Mouse (Mus musculus) kidney, postnatal 0 days (tissue): ENCODE measurements at regions not wholly inside any gene's neighbourhood (a gene's known extent, or its start where the extent isn't known, plus 50 kb on each side); places are given as distances from the start of the nearest gene placed in this dataset.

Experiments used
- ATAC-seq: fragments of 200-750 bp; cut with Nextera tagmentation; replicated peaks from 2 replicates; pipeline ENCODE4 v1.8.0; 2017; ENCODE audit warnings: low read depth, moderate number of reproducible peaks, moderate TSS enrichment, moderate library complexity; ENCODE audit not compliant: low FRiP score
- DNase-seq: peaks from one replicate; pipeline ENCODE4 v3.0.0-alpha.2; 2016; ENCODE audit warnings: low spot score
- H3K27ac ChIP-seq: fragments of 300-500 bp; sonication (generic); 2 replicates; pipeline ENCODE4 v1.5.1; 2014; ENCODE audit warnings: mild to moderate bottlenecking
- H3K27me3 ChIP-seq: fragments of 300-500 bp; sonication (generic); 2 replicates; pipeline ENCODE4 v1.6.1; 2014; ENCODE audit warnings: low read length, mixed read lengths; ENCODE audit not compliant: insufficient read depth
- H3K36me3 ChIP-seq: fragments of 300-500 bp; sonication (generic); 2 replicates; pipeline ENCODE4 v1.6.1; 2014; ENCODE audit warnings: low read length, mixed read lengths; ENCODE audit not compliant: insufficient read depth
- H3K4me1 ChIP-seq: fragments of 300-500 bp; sonication (generic); replicated peaks from 2 replicates; pipeline ENCODE4 v1.6.1; 2014; ENCODE audit warnings: antibody characterized with exemption, low read length, mixed read lengths; ENCODE audit not compliant: insufficient read depth
- H3K4me2 ChIP-seq: fragments of 300-500 bp; sonication (generic); 2 replicates; pipeline ENCODE4 v1.6.1; 2014; ENCODE audit warnings: mild to moderate bottlenecking, low read length, moderate library complexity, mixed read lengths
- H3K4me3 ChIP-seq: fragments of 300-500 bp; sonication (generic); replicated peaks from 2 replicates; pipeline ENCODE4 v1.5.1; 2014; ENCODE audit warnings: low read depth, low read length
- H3K9ac ChIP-seq: fragments of 300-500 bp; sonication (generic); 2 replicates; pipeline ENCODE4 v1.6.1; 2014; ENCODE audit warnings: low read depth, low read length
- H3K9me3 ChIP-seq: fragments of 300-500 bp; sonication (generic); replicated peaks from 2 replicates; pipeline ENCODE4 v1.6.1; 2016; ENCODE audit warnings: low read length, inconsistent platforms, mixed read lengths
- CTCF ChIP-seq: IDR thresholded peaks from 2 replicates; pipeline ENCODE4 v1.5.1; 2016; ENCODE audit warnings: antibody characterized with exemption, low read depth, mild to moderate bottlenecking, moderate library complexity
- WGBS: fragments of 180-500 bp; shearing (Covaris S2); extraction: QIAGEN DNeasy Blood & Tissue Kit; methylation state at CpG from one replicate; pipeline ENCODE4 v1.1.7; 2014; 5-methylcytosine and 5-hydroxymethylcytosine counted together

GRCm38 (mm10) chr3:31467882-31468281, 157.7 kb upstream of the Slc7a14 start:
- Histone ChIP-seq H3K4me3 (no peak overlapping the region), H3K9ac (no peak overlapping the region), H3K27me3 (no peaks in the 10 kb centered on the region), H3K27ac (no peak overlapping the region), H3K9me3 (no peaks in the 10 kb centered on the region), H3K4me1 (no peaks in the 10 kb centered on the region), H3K4me2 (no peak overlapping the region), H3K36me3 (no peaks in the 10 kb centered on the region)
- peak; percentile 26 for DNase-seq
- no peak for ATAC-seq
- WGBS, result 6% methylated on average over 1 of the region's 1 CpGs
- TF ChIP-seq CTCF, result no peak

DNA sequence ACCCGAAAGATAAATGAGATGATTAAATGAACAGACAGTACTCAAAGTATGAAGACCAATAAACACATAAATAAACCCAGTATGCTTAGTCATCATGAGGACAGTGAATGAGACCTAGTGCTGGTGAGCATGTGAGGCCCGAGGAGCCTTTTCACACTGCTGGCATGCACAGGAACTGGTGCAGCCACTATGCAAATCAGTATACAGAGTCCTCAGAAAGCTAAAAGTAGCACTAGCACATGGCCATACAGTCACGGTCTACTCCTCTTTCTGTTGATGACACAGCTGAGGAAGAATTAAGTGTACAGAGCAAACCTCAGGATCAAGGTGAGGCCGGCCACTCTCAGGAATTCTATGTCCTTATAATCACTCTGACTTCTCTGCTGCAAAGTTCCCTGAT, 154.1 kb upstream of the Slc7a14 start:
- H3K9me3 ChIP-seq, result no peaks in the 10 kb centered on the region
- no peaks in the 10 kb centered on the region for H3K27me3 ChIP-seq
- no peak for TF ChIP-seq CTCF
- WGBS, result 69% methylated on average over 4 of the region's 4 CpGs
- H3K36me3 ChIP-seq, result no peaks in the 10 kb centered on the region
- no peak overlapping the region for H3K4me3 ChIP-seq
- H3K9ac ChIP-seq, result no peak overlapping the region
- H3K4me2 ChIP-seq, result no peak overlapping the region
- H3K4me1 ChIP-seq, result no peaks in the 10 kb centered on the region
- DNase-seq (no peak), ATAC-seq (no peak)
- no peak overlapping the region for H3K27ac ChIP-seq

- ATAC-seq (no peak), DNase-seq (peak; percentile 59)
- no peak overlapping the region for H3K4me2 ChIP-seq
- no peaks in the 10 kb centered on the region for H3K36me3 ChIP-seq
- no peak overlapping the region for H3K9ac ChIP-seq
- WGBS, result 50% methylated on average over 5 of the region's 5 CpGs
- H3K4me3 ChIP-seq, result no peak overlapping the region
- no peaks in the 10 kb centered on the region for H3K9me3 ChIP-seq
- TF ChIP-seq CTCF, result peak; percentile 65
- H3K4me1 ChIP-seq, result no peaks in the 10 kb centered on the region
- no peaks in the 10 kb centered on the region for H3K27me3 ChIP-seq
- no peak overlapping the region for H3K27ac ChIP-seq
These were observed 149.3 kb upstream of the Slc7a14 start for GRCm38 (mm10) chr3:31459456-31459855.

DNA sequence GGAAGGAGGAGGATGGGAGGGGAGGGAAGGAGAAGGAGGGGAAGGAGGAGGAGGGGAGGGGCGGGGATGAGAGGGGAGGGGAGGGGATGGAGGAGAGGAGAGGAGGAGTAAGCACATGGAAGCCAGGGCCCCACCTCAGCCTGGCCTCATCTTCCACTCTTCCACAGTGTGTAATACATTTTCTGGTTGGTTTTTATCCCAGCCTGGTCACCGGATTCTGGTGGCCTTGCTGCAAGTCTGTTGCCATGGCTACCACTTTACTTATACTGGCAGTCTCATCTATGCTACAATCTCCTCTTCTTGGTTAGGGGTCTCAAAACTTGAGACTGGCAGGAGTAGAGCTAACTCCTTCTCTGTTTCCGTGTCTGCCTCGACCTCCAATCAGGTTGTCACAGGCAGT, 147.8 kb upstream of the Slc7a14 start:
- WGBS, result 69% methylated on average over 4 of the region's 4 CpGs
- Histone ChIP-seq H3K27me3 (no peaks in the 10 kb centered on the region), H3K9ac (no peak overlapping the region), H3K27ac (no peak overlapping the region), H3K36me3 (no peaks in the 10 kb centered on the region), H3K4me2 (no peak overlapping the region), H3K9me3 (no peaks in the 10 kb centered on the region), H3K4me1 (no peaks in the 10 kb centered on the region), H3K4me3 (no peak overlapping the region)
- no peak for DNase-seq
- no peak for ATAC-seq
- no peak for TF ChIP-seq CTCF

DNA sequence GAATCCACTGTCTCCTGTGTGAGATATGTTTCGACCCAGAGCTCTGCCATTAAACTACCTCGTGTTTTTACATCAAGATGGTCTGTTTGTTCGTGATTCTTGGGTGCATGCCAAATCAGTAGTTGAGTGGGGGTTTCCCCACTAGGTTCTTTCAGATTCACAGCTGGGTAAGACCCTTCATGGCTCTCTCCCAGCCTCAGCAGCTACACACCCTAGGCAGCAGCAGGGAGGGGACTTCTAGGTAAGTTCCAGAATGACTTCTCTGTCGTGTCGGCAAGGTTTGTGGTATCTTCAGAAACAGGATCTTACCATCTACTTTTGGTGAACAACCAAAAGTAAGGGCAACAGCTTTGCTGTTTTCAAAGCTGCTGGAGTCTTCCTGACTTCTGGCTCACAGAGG, 144.9 kb upstream of the Slc7a14 start:
- H3K4me1 ChIP-seq, result no peaks in the 10 kb centered on the region
- no peak for TF ChIP-seq CTCF
- no peak overlapping the region for H3K9ac ChIP-seq
- H3K36me3 ChIP-seq, result no peaks in the 10 kb centered on the region
- H3K27me3 ChIP-seq, result no peaks in the 10 kb centered on the region
- 75% methylated on average over 5 of the region's 5 CpGs for WGBS
- no peak overlapping the region for H3K27ac ChIP-seq
- DNase-seq (no peak), ATAC-seq (no peak)
- H3K4me3 ChIP-seq, result no peak overlapping the region
- H3K9me3 ChIP-seq, result no peaks in the 10 kb centered on the region
- H3K4me2 ChIP-seq, result no peak overlapping the region

- H3K4me1 ChIP-seq, result no peaks in the 10 kb centered on the region
- 89% methylated on average over 1 of the region's 1 CpGs for WGBS
- TF ChIP-seq CTCF, result no peak
- H3K36me3 ChIP-seq, result no peaks in the 10 kb centered on the region
- H3K9me3 ChIP-seq, result no peaks in the 10 kb centered on the region
- no peaks in the 10 kb centered on the region for H3K27me3 ChIP-seq
- no peak overlapping the region for H3K4me2 ChIP-seq
- no peak overlapping the region for H3K9ac ChIP-seq
- no peak overlapping the region for H3K4me3 ChIP-seq
- no peak overlapping the region for H3K27ac ChIP-seq
- DNase-seq (no peak), ATAC-seq (no peak; the same call in 1 of the 2 replicates)
These were observed 134.7 kb upstream of the Slc7a14 start for GRCm38 (mm10) chr3:31444861-31445260.

DNA sequence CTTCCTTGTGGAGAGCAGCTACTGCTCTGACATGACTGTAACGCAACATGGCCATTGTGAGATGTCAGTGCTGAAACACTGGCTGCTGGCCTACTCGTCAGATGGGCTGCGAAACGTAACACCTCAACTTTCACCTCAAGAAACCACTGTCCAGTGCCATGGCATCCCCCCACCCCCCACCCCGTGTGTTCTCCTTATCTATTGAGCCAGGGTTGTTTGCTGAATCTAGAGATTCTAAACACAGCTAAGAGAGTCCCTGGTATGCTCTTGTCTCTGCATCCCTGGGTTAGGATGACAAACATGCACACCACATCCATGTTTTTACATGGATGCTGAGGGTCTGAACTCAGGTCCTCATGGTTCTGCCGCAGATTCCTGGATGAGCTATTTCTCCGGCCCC, 134.1 kb upstream of the Slc7a14 start:
- ATAC-seq (no peak), DNase-seq (no peak)
- Histone ChIP-seq H3K27ac (no peak overlapping the region), H3K27me3 (no peaks in the 10 kb centered on the region), H3K4me2 (no peak overlapping the region), H3K9ac (no peak overlapping the region), H3K9me3 (no peaks in the 10 kb centered on the region), H3K4me3 (no peak overlapping the region), H3K36me3 (no peaks in the 10 kb centered on the region), H3K4me1 (no peaks in the 10 kb centered on the region)
- 81% methylated on average over 7 of the region's 7 CpGs for WGBS
- no peak for TF ChIP-seq CTCF
